Mouse (Mus musculus) kidney, postnatal 0 days (tissue): Measurements from ENCODE around the gene Kcne3. TPM values are rescaled to one million over a fixed set of nuclear protein-coding genes. Genes with fewer than 3 reads are reported as not detected.

Experiments used
- ATAC-seq: fragments of 200-750 bp; cut with Nextera tagmentation; replicated peaks from 2 replicates; pipeline ENCODE4 v1.8.0; 2017; ENCODE audit warnings: low read depth, moderate number of reproducible peaks, moderate TSS enrichment, moderate library complexity; ENCODE audit not compliant: low FRiP score
- DNase-seq: peaks from one replicate; pipeline ENCODE4 v3.0.0-alpha.2; 2016; ENCODE audit warnings: low spot score
- H3K27ac ChIP-seq: fragments of 300-500 bp; sonication (generic); 2 replicates; pipeline ENCODE4 v1.5.1; 2014; ENCODE audit warnings: mild to moderate bottlenecking
- H3K27me3 ChIP-seq: fragments of 300-500 bp; sonication (generic); 2 replicates; pipeline ENCODE4 v1.6.1; 2014; ENCODE audit warnings: low read length, mixed read lengths; ENCODE audit not compliant: insufficient read depth
- H3K36me3 ChIP-seq: fragments of 300-500 bp; sonication (generic); 2 replicates; pipeline ENCODE4 v1.6.1; 2014; ENCODE audit warnings: low read length, mixed read lengths; ENCODE audit not compliant: insufficient read depth
- H3K4me1 ChIP-seq: fragments of 300-500 bp; sonication (generic); replicated peaks from 2 replicates; pipeline ENCODE4 v1.6.1; 2014; ENCODE audit warnings: antibody characterized with exemption, low read length, mixed read lengths; ENCODE audit not compliant: insufficient read depth
- H3K4me2 ChIP-seq: fragments of 300-500 bp; sonication (generic); 2 replicates; pipeline ENCODE4 v1.6.1; 2014; ENCODE audit warnings: mild to moderate bottlenecking, low read length, moderate library complexity, mixed read lengths
- H3K4me3 ChIP-seq: fragments of 300-500 bp; sonication (generic); replicated peaks from 2 replicates; pipeline ENCODE4 v1.5.1; 2014; ENCODE audit warnings: low read depth, low read length
- H3K9ac ChIP-seq: fragments of 300-500 bp; sonication (generic); 2 replicates; pipeline ENCODE4 v1.6.1; 2014; ENCODE audit warnings: low read depth, low read length
- H3K9me3 ChIP-seq: fragments of 300-500 bp; sonication (generic); replicated peaks from 2 replicates; pipeline ENCODE4 v1.6.1; 2016; ENCODE audit warnings: low read length, inconsistent platforms, mixed read lengths
- CTCF ChIP-seq: IDR thresholded peaks from 2 replicates; pipeline ENCODE4 v1.5.1; 2016; ENCODE audit warnings: antibody characterized with exemption, low read depth, mild to moderate bottlenecking, moderate library complexity
- WGBS: fragments of 180-500 bp; shearing (Covaris S2); extraction: QIAGEN DNeasy Blood & Tissue Kit; methylation state at CpG from one replicate; pipeline ENCODE4 v1.1.7; 2014; 5-methylcytosine and 5-hydroxymethylcytosine counted together
- polyA plus RNA-seq: library from polyadenylated mRNA; unstranded; fragments of >200 nt; fragmentation: Nextera tagmentation; extraction: Ambion mirVana; gene quantifications from 2 replicates; pipeline ENCODE4 v1.2.1, GENCODE M21; 2015

Kcne3 gene
- polyA plus RNA-seq = 2.3 and 2.6 TPM in 2 replicates

GRCm38 (mm10) chr7:100176269-100176668, at the start of gene Kcne3:
Kcne3 (plus strand) TSS chr7:100176502.
- no peak for ATAC-seq
- WGBS = 77% methylated on average over 3 of the region's 3 CpGs

DNA sequence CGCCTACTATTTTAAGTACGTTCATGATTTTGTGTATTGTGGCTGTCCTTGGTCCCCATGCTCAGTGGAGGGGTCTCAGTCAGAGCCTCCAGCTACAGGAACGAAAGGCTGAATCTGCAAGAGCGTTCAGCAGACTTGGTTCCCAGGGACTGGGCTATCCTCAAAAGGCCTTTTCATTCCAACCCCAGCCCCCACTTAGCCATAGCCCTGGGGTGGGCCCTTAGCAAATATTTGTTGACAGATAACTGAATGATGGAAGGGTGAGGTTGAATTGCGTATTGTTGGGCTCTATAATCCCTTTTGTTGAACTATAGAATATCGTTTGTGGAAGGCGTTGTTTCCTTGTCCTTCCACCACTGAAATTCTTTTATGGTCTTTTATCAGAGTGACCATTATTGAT, 49.8 kb upstream of the Kcne3 start:
- 91% methylated on average over 7 of the region's 7 CpGs for WGBS
- no peak for ATAC-seq
- Histone ChIP-seq H3K9ac (no peak overlapping the region), H3K4me2 (no peak overlapping the region), H3K4me3 (no peak overlapping the region), H3K27ac (no peak overlapping the region), H3K36me3 (no peaks in the 10 kb centered on the region), H3K27me3 (no peaks in the 10 kb centered on the region), H3K4me1 (no peaks in the 10 kb centered on the region; the same call in 1 of the 2 replicates), H3K9me3 (no peaks in the 10 kb centered on the region)
- no peak for TF ChIP-seq CTCF
- DNase-seq = no peak

More at GRCm38 (mm10) chr7:100176269-100176668, at the start of gene Kcne3:
- H3K27ac ChIP-seq = no peak within 1 kb of the TSS
- no peaks in the 10 kb centered on the region for H3K36me3 ChIP-seq
- H3K4me2 ChIP-seq = no peak within 1 kb of the TSS
- no peak within 1 kb of the TSS for H3K9ac ChIP-seq
- peaks cover 19% of the 10 kb centered on the region for H3K27me3 ChIP-seq
- 0 out of 2 replicates have a peak, but pooled peaks have one; percentile 0 for TF ChIP-seq CTCF
- no peak for DNase-seq
- no peaks in the 10 kb centered on the region for H3K9me3 ChIP-seq
- H3K4me3 ChIP-seq = no peak within 1 kb of the TSS
- H3K4me1 ChIP-seq = peaks cover 10% of the 10 kb centered on the region; the same call in 1 of the 2 replicates

DNA sequence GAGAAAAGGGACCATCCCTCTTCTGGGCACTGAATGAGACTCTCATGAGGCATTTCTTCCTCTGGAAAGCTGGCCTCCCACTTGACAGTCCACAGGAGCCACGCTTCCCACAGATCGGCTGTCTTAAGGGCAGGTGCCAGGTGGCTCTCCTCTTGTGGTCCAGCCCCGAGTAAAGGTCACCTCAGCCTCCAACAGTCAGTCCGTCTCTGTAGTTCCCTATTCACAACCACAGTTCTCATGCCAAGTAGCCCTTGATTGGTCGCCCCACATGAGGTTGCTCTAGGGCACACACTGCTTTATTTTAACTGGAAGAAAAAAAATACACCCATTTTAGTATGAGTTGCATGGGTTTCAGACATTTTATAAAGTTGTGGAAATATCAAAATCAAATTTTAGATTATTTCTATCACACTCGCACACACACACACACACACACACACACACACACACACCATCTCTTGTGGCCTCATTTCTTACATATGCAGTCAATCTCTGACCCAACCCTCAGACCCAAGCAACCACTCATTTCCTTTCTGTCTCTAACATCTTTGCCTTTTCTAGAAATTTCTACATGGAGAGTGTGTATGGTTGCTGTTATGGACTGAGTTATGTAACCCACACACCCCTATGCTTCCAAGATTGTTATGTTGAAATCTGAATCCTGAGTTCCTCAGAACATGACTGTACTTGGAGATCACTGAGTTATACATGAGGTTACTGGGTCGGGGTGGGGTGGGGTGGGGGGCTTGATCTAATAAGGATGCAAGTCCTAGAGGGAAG, 47.9 kb upstream of the Kcne3 start:
- WGBS = 63% methylated on average over 7 of the region's 7 CpGs
- no peak for TF ChIP-seq CTCF
- no peaks in the 10 kb centered on the region for H3K36me3 ChIP-seq

DNA sequence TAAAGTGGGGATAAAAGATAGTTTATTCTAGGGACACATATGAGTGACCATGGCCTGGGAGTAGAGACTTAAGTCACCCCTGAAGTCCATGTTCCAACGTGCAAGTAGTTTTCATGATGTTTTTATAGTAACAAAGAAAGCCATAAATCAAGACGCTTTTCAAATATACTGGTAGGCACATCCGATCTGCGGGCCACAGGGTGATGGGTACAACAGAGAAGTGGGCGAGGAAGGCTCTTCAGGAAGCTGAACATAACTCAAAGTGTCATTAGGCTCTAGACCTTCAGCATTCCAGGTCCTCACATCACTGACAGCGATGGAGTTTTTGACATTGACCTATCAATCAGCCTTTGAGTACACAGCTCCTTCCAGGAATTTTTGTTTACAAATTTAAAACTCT, 45.7 kb upstream of the Kcne3 start:
- no peak overlapping the region for H3K4me3 ChIP-seq
- H3K4me1 ChIP-seq = no peaks in the 10 kb centered on the region
- no peak for TF ChIP-seq CTCF
- DNase-seq = peak; percentile 22
- H3K4me2 ChIP-seq = no peak overlapping the region
- H3K9me3 ChIP-seq = no peaks in the 10 kb centered on the region
- H3K36me3 ChIP-seq = no peaks in the 10 kb centered on the region
- 16% methylated on average over 6 of the region's 6 CpGs for WGBS
- H3K27ac ChIP-seq = no peak overlapping the region
- H3K27me3 ChIP-seq = no peaks in the 10 kb centered on the region
- H3K9ac ChIP-seq = no peak overlapping the region
- no peak for ATAC-seq

More for the DNA sequence above, 47.9 kb upstream of the Kcne3 start:
- no peak overlapping the region for H3K4me3 ChIP-seq
- no peak overlapping the region for H3K27ac ChIP-seq
- no peaks in the 10 kb centered on the region for H3K4me1 ChIP-seq
- no peaks in the 10 kb centered on the region for H3K9me3 ChIP-seq
- DNase-seq (no peak), ATAC-seq (no peak)
- H3K9ac ChIP-seq = no peak overlapping the region
- no peak overlapping the region for H3K4me2 ChIP-seq
- no peaks in the 10 kb centered on the region for H3K27me3 ChIP-seq

- DNase-seq = no peak
Measured at GRCm38 (mm10) chr7:100132379-100132778, 43.9 kb upstream of the Kcne3 start.

DNA sequence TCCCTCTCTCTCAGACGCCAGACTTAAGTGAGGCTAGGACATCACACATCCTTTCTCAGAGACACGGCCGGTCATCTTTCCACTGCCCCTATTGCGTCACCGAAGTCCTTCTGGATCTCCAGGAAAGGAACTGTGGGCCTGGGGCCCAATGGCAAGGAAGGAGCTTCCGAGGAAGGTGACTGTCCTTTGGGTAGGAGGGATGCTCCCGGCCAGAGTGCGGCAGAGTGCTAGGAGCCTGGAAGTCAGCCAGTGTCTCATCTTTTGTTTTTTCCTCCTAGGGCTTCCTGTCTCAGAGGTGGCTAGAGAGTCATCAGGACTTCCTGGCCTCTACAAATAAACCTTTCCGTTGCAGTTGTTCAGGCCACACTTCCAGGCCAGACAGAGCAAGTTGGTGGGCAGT, 39.3 kb upstream of the Kcne3 start:
- 64% methylated on average over 9 of the region's 9 CpGs for WGBS
- H3K27me3 ChIP-seq = no peaks in the 10 kb centered on the region

More at GRCm38 (mm10) chr7:100132379-100132778, 43.9 kb upstream of the Kcne3 start:
- no peak for TF ChIP-seq CTCF
- no peaks in the 10 kb centered on the region for H3K27me3 ChIP-seq
- H3K36me3 ChIP-seq = no peaks in the 10 kb centered on the region
- H3K4me2 ChIP-seq = no peak overlapping the region
- no peaks in the 10 kb centered on the region for H3K9me3 ChIP-seq
- no peak overlapping the region for H3K9ac ChIP-seq
- ATAC-seq = no peak
- 66% methylated on average over 1 of the region's 1 CpGs for WGBS
- no peak overlapping the region for H3K4me3 ChIP-seq
- H3K4me1 ChIP-seq = no peaks in the 10 kb centered on the region
- no peak overlapping the region for H3K27ac ChIP-seq

More for the DNA sequence above, 39.3 kb upstream of the Kcne3 start:
- Histone ChIP-seq H3K4me3 (no peak overlapping the region), H3K36me3 (no peaks in the 10 kb centered on the region), H3K9ac (no peak overlapping the region), H3K9me3 (no peaks in the 10 kb centered on the region), H3K4me1 (no peaks in the 10 kb centered on the region), H3K4me2 (no peak overlapping the region), H3K27ac (no peak overlapping the region)
- no peak for ATAC-seq
- DNase-seq = no peak
- no peak for TF ChIP-seq CTCF
